Mouse (Mus musculus) heart, embryonic 11.5 days (tissue): ENCODE results near the gene Cbarp. TPM values are rescaled to one million over a fixed set of nuclear protein-coding genes. Genes with fewer than 3 reads are reported as not detected.

Source experiments
- ATAC-seq: fragments of 200-750 bp; cut with Nextera tagmentation; replicated peaks from 2 replicates; pipeline ENCODE4 v1.8.0; 2017; ENCODE audit warnings: moderate library complexity; ENCODE audit not compliant: insufficient number of reproducible peaks, low FRiP score, low TSS enrichment
- H3K27ac ChIP-seq: fragments of 300-500 bp; sonication (generic); 2 replicates; pipeline ENCODE4 v1.5.1; 2014; ENCODE audit warnings: mild to moderate bottlenecking, low read depth, low read length
- H3K27me3 ChIP-seq: fragments of 300-500 bp; sonication (generic); 2 replicates; pipeline ENCODE4 v1.6.1; 2014; ENCODE audit warnings: mild to moderate bottlenecking, low read length, mixed read lengths; ENCODE audit not compliant: control insufficient read depth, insufficient read depth
- H3K36me3 ChIP-seq: fragments of 300-500 bp; sonication (generic); 2 replicates; pipeline ENCODE4 v1.6.1; 2014; ENCODE audit warnings: mild to moderate bottlenecking, low read length, moderate library complexity, mixed read lengths; ENCODE audit not compliant: control insufficient read depth, insufficient read depth
- H3K4me1 ChIP-seq: fragments of 300-500 bp; sonication (generic); 2 replicates; pipeline ENCODE4 v1.6.1; 2014; ENCODE audit warnings: low read length; ENCODE audit not compliant: control insufficient read depth, insufficient read depth
- H3K4me2 ChIP-seq: fragments of 300-500 bp; sonication (generic); 2 replicates; pipeline ENCODE4 v1.6.1; 2014; ENCODE audit warnings: mild to moderate bottlenecking, moderate library complexity
- H3K4me3 ChIP-seq: fragments of 300-500 bp; sonication (generic); 2 replicates; pipeline ENCODE4 v1.5.1; 2014; ENCODE audit warnings: low read depth, low read length
- H3K9ac ChIP-seq: fragments of 300-500 bp; sonication (generic); 2 replicates; pipeline ENCODE4 v1.6.1; 2014; ENCODE audit warnings: mild to moderate bottlenecking, low read depth, low read length, moderate library complexity
- H3K9me3 ChIP-seq: fragments of 300-500 bp; sonication (generic); replicated peaks from 2 replicates; pipeline ENCODE4 v1.6.1; 2016; ENCODE audit warnings: low read length; ENCODE audit not compliant: control insufficient read depth
- WGBS: fragments of 180-500 bp; shearing (Covaris S2); extraction: QIAGEN DNeasy Blood & Tissue Kit; methylation state at CpG from one replicate; pipeline ENCODE4 v1.1.7; 2014; ENCODE audit not compliant: insufficient replicate concordance; 5-methylcytosine and 5-hydroxymethylcytosine counted together
- polyA plus RNA-seq: library from polyadenylated mRNA; unstranded; fragments of >200 nt; fragmentation: Nextera tagmentation; extraction: Ambion mirVana; gene quantifications from 2 replicates; pipeline ENCODE4 v1.2.1, GENCODE M21; 2014

The Cbarp gene
- polyA plus RNA-seq, 1 experiment from 2014 or later: 2.7 TPM

DNA sequence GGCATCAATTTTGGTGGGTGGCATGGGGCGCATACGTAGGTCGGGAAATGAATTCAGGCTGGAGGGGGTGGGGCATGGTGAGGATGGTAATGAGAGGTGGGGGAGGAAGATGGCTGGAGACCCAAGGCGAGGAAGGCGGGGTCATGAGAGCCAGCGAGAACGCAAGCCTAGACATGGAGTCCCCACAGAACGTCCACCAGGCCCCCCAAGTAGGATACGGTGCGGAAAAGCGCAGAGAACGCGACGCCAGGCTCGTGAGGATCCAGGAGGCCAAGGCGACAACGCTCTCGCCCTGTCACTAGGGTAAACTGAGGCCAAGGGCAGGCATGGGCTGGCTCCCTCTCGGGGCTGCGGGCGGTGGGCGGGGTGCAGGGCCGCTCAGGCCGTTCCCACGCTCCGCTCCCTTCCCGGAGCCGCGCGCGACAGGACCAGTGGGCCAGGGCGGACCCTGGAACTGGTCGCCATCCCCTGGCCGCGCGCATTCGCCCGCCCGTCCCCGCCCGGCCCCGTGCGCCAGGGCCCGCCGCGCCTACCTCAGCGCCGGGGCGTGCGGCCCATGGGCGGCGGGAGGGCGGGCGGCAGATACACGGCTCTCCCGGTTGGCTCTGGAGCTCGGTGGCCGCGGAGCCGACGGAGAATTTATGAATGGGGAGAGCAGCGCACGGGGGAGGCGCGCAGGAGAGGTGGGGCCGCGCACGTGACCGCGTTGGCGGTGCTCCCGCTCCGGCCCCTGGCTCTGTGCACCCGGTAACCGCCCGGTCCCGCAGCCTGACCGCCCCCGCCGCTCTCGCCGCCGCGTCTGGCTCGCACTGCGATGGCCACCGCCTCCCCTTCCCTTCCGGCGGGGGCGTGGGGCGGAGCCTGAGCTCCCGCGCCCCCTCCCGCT lies 1.8 kb downstream of the Cbarp start, which contains the start of gene Atp5d:
Gene Atp5d, plus strand, starts transcription at position 80 of the 886 bp plus-strand sequence.
- Histone ChIP-seq H3K27me3 (peaks cover 27% of the 10 kb centered on the region), H3K36me3 (peaks cover under 1% of the 10 kb centered on the region; the same call in 1 of the 2 replicates), H3K27ac (no peak within 1 kb of the TSS), H3K9me3 (no peaks in the 10 kb centered on the region), H3K4me1 (peaks cover 28% of the 10 kb centered on the region), H3K4me2 (peak within 1 kb of the TSS; percentile 97), H3K4me3 (peak within 1 kb of the TSS; percentile 65), H3K9ac (peak within 1 kb of the TSS; percentile 79)
- ATAC-seq: no peak; the same call in 1 of the 2 replicates
- under 1% methylated on average over 79 of the region's 94 CpGs for WGBS

DNA sequence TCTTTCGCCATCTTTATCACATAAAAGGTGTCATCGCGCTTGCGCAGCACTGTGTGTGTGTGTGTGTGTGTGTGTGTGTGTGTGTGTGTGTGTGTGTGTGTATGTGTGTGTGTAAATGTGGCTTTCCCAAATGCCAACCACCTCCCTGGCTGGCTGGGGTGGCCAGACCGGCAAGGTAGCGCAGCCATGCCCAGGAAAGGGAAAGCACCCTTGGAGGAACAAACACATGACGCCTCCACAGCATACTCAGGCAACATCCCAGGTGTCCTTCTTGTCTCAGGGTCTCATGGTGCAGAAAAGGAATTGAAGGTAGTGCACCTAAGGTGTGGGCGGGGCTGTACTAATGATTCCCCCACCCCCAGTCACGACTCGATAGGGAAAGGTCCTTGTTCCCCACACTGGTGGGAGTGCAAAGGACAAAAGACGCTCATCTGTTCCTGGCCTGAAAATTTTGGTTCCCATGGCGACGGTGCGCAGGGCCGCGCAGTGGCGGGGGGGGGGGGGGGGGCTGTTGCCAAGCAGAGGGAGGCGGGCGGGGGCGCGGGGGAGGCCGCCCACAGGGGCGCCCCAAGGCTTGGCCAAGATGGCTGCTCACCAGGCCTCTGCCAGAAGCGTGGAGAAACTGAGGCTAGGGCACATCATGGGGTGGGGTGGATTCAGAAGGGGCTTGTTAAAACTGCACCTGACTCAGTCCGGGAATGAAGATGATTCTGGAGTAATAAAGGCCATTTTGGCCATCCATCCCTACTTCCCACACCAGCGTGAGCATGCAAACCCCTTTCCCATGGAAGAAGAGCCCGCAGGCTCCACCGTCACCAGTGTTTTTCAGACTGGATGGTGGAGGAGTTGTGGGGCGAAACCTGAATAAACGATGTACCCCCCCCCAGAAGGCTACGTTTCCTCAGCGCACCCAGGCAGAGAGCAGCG lies 2.7 kb downstream of the Cbarp start:
- H3K9ac ChIP-seq: peak overlapping the region; percentile 79
- H3K27ac ChIP-seq: no peak overlapping the region
- H3K9me3 ChIP-seq: no peaks in the 10 kb centered on the region
- peaks cover 28% of the 10 kb centered on the region for H3K4me1 ChIP-seq
- H3K27me3 ChIP-seq: peaks cover 27% of the 10 kb centered on the region
- peak overlapping the region; percentile 65 for H3K4me3 ChIP-seq
- peak overlapping the region; percentile 97 for H3K4me2 ChIP-seq
- ATAC-seq: no peak
- no peaks in the 10 kb centered on the region for H3K36me3 ChIP-seq
- 7% methylated on average over 27 of the region's 33 CpGs for WGBS

DNA sequence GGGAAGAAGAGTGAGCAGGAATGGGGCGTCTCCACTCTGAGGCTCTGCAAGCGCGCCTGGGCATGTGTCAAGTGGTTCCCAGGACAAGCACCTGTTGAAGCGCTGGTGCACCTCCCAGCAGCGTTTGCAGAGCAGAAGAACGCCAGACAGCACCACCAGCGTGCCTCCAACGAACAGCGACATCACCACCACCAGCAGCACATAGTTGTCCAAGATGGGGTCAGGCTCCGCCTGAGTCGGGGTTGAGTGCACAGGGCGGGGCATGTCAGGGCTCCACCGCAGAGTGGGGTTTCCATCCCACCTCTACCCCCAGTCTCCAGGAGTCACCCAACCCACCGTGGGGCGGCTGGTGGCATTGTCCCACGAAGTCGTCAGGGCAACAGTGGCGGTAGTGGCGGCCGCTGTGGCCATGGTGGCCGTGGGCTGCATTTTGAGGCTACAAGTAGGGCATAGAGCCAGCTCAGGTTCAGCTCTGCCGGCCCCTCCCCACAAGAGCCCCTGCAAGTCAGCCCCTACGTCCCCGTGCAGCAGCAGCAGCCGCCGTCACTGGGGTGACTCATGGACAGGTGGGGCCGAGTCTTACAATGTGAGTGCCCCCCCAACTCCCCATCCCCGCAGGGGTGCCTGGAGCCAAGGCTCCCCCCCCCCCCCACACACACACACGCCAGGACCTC lies 3.5 kb downstream of the Cbarp start:
- H3K4me1 ChIP-seq: peaks cover 26% of the 10 kb centered on the region
- H3K9me3 ChIP-seq: no peaks in the 10 kb centered on the region
- no peak for ATAC-seq
- H3K9ac ChIP-seq: peak overlapping the region; percentile 2; the same call in 1 of the 2 replicates
- 7% methylated on average over 27 of the region's 29 CpGs for WGBS
- H3K27ac ChIP-seq: no peak overlapping the region
- H3K36me3 ChIP-seq: no peaks in the 10 kb centered on the region
- H3K4me2 ChIP-seq: peak overlapping the region; percentile 97
- peak overlapping the region; percentile 65 for H3K4me3 ChIP-seq
- peaks cover 30% of the 10 kb centered on the region for H3K27me3 ChIP-seq

DNA sequence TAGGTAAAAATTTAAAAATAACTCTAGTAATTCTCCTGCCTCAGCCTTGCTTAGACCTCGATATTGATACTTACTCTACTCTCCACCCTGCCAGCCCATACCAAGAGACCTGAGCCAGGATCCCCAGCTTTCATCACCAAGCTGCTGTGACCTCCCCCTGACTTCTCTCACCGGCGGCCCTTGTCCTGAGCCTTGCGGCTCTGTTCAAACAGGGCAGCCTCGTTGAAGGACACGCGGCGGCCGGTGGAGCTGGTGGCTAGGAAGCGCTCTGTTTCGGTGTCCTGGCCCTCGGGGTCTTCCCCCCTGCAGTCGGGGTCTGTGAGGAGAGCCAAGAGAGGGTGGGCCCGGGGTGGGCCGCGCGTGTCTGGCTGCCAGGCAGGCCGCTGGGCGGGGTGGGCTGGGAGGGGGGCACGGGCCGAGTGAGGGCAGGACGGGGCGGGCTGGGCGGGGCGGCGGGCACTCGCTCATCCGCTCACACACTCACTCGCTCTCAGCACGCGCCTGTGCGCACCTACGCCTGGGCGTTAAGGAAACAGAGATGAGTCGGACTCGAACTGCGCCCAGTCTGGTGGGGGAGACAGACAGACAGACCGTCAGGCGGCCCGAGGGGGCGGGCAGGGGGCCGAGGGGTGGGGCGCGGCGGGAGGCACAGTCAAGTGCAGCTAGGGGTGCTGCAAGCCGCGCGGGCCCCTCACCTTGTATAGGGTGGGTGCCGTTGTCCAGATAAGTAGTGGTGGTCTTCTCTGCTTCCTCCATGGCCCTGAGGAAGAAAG lies 4.3 kb downstream of the Cbarp start:
- no peaks in the 10 kb centered on the region for H3K9me3 ChIP-seq
- 16% methylated on average over 44 of the region's 49 CpGs for WGBS
- peaks cover 32% of the 10 kb centered on the region for H3K4me1 ChIP-seq
- H3K36me3 ChIP-seq: 0 out of 2 replicates have a peak, but pooled peaks cover 2% of the 10 kb centered on the region
- H3K27me3 ChIP-seq: peaks cover 32% of the 10 kb centered on the region
- H3K4me2 ChIP-seq: peak overlapping the region; percentile 97
- ATAC-seq: no peak
- no peak overlapping the region for H3K27ac ChIP-seq
- H3K9ac ChIP-seq: 0 out of 2 replicates have a peak overlapping the region, but pooled peaks have one; percentile 22
- H3K4me3 ChIP-seq: peak overlapping the region; percentile 65

DNA sequence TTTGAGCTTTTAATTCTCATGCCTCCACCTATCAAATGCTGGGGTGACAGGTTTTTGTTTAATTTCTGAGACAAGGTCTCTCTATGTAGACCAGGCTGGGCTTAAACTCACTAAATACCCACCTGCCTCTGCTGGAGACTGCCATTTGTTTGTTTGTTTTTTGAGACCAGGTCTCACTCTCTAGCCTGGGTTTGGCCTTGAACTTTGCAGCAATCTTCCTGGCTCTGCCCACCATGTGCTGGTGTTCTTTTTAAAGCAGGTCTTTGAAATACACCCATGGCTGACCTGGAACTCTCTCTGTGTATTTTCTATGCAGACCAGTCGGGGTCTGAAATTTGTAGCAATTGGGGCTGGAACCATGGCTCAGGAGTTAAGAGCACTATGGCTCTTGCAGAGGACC lies 5.0 kb downstream of the Cbarp start:
- H3K9ac ChIP-seq: no peak overlapping the region
- peaks cover 6% of the 10 kb centered on the region; the same call in 1 of the 2 replicates for H3K36me3 ChIP-seq
- H3K27ac ChIP-seq: no peak overlapping the region
- H3K4me1 ChIP-seq: peaks cover 39% of the 10 kb centered on the region
- H3K4me2 ChIP-seq: no peak overlapping the region
- no peak for ATAC-seq
- no peaks in the 10 kb centered on the region for H3K9me3 ChIP-seq
- no peak overlapping the region for H3K4me3 ChIP-seq
- WGBS: 85% methylated on average over 1 of the region's 1 CpGs
- H3K27me3 ChIP-seq: peaks cover 32% of the 10 kb centered on the region

DNA sequence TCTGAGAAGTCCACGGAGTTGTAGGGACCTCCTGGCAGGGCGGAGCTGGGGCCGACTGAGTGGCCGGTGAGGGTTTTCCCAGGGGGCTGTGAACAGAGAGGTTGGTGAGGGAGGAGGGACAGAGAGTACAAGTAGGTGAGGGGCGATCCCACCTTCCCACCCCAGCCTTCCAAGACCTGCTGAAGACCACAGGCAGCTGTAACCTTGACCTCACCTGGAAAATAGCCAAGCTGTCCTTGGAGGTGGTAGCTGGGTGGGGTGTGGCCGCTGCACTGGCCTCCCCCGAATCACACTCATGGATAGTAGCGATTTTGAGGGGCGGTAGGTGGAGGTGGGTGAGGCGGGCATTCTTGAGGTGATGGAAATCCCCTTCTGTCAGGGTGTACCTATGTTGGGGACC lies 5.5 kb downstream of the Cbarp start:
- Histone ChIP-seq H3K27ac (no peak overlapping the region), H3K27me3 (peaks cover 32% of the 10 kb centered on the region), H3K9ac (no peak overlapping the region), H3K36me3 (peaks cover 6% of the 10 kb centered on the region; the same call in 1 of the 2 replicates), H3K4me1 (peaks cover 39% of the 10 kb centered on the region), H3K4me2 (no peak overlapping the region), H3K4me3 (no peak overlapping the region), H3K9me3 (no peaks in the 10 kb centered on the region)
- ATAC-seq: no peak
- WGBS: 89% methylated on average over 10 of the region's 10 CpGs

DNA sequence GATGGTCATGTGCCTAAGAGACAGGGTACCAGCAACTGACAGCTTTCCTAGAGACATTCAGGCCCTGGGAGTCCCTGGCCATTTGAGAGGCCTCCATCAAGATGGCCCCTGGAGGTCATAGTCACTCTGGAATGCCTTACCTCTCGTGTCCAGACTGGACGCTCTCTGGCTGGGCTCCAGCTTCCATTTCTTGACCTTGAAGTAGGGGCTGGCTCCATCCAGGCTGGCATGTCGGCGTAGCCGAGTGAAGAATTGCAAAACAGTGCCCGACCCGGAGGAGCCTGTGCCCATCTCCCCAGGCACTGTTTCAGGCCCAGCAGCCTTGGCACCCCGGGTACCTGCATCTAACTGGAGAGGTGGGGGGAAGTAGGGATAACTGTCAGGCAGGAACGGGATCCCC lies 6.2 kb downstream of the Cbarp start:
- Histone ChIP-seq H3K27ac (no peak overlapping the region), H3K9ac (no peak overlapping the region), H3K36me3 (peaks cover 12% of the 10 kb centered on the region), H3K4me3 (no peak overlapping the region), H3K9me3 (no peaks in the 10 kb centered on the region), H3K4me2 (no peak overlapping the region), H3K4me1 (peaks cover 39% of the 10 kb centered on the region), H3K27me3 (peaks cover 32% of the 10 kb centered on the region)
- 84% methylated on average over 9 of the region's 9 CpGs for WGBS
- ATAC-seq: no peak
